Mouse (Mus musculus) C2C12 (cell line): ENCODE data around the gene Pram1. TPM values are rescaled to one million over a fixed set of nuclear protein-coding genes. Genes with fewer than 3 reads are reported as not detected.

Source experiments
- H3K27me3 ChIP-seq: one replicate; pipeline ENCODE4 v1.6.1; 2011; ENCODE audit not compliant: control insufficient read depth, insufficient read depth, insufficient read length
- H3K36me3 ChIP-seq: one replicate; pipeline ENCODE4 v1.6.1; 2011; ENCODE audit not compliant: control insufficient read depth, insufficient read depth
- H3K4me3 ChIP-seq: one replicate; pipeline ENCODE4 v1.5.1; 2011; ENCODE audit warnings: mild to moderate bottlenecking, control low read depth; ENCODE audit not compliant: poor library complexity, insufficient read depth, severe bottlenecking
- H3K79me2 ChIP-seq: one replicate; pipeline ENCODE4 v1.6.1; 2011; ENCODE audit not compliant: control insufficient read depth, insufficient read depth
- H3K79me3 ChIP-seq: one replicate; pipeline ENCODE4 v1.6.1; 2011; ENCODE audit warnings: low read depth, control low read depth
- H3ac ChIP-seq: one replicate; pipeline ENCODE3; 2011; ENCODE audit warnings: low read depth; ENCODE audit not compliant: control insufficient read depth, insufficient read length
- CEBPB ChIP-seq: IDR thresholded peaks from one replicate; pipeline ENCODE4 v1.6.1; 2011; ENCODE audit warnings: low read depth, mild to moderate bottlenecking, control low read depth, moderate library complexity
- CTCF ChIP-seq: IDR thresholded peaks from one replicate; pipeline ENCODE4 v1.5.1; 2011; ENCODE audit not compliant: control insufficient read depth, insufficient read depth, insufficient read length
- FOSL1 ChIP-seq: IDR thresholded peaks from one replicate; pipeline ENCODE4 v1.8.0; 2011; ENCODE audit warnings: mild to moderate bottlenecking, low read length; ENCODE audit not compliant: poor library complexity, insufficient read depth, severe bottlenecking
- MAX ChIP-seq: IDR thresholded peaks from one replicate; pipeline ENCODE4 v1.6.1; 2011; ENCODE audit warnings: mild to moderate bottlenecking, control low read depth
- MYOD1 ChIP-seq: IDR thresholded peaks from one replicate; pipeline ENCODE4 v1.6.1; 2011; ENCODE audit warnings: low read depth; ENCODE audit not compliant: control insufficient read depth, insufficient read length
- MYOG ChIP-seq: IDR thresholded peaks from one replicate; pipeline ENCODE4 v1.6.1; 2011; ENCODE audit not compliant: control insufficient read depth, insufficient read length; ENCODE audit errors: extremely low read depth
- USF1 ChIP-seq: IDR thresholded peaks from one replicate; pipeline ENCODE4 v1.6.1; 2011; ENCODE audit warnings: low read depth, mild to moderate bottlenecking, control low read depth, moderate library complexity
- polyA plus RNA-seq: library from polyadenylated mRNA; unstranded; fragments of >200 nt; fragmentation: generic; extraction: Trizol; gene quantifications from one replicate; pipeline ENCODE4 v1.2.1, GENCODE M21; 2012; ENCODE audit warnings: missing spikeins

Pram1 gene
- polyA plus RNA-seq, 1 experiment: not detected

GRCm38 (mm10) chr17:33645073-33645472 lies 7.2 kb downstream of the Pram1 start:
- no peak overlapping the region for H3ac ChIP-seq
- H3K36me3 ChIP-seq: peaks cover 80% of the 10 kb centered on the region
- no peak overlapping the region for H3K4me3 ChIP-seq
- no peaks in the 10 kb centered on the region for H3K27me3 ChIP-seq
- no peak for TF ChIP-seq CEBPB
- no peak for TF ChIP-seq MYOG
- no peak for TF ChIP-seq MYOD1
- TF ChIP-seq MAX: no peak
- no peak for TF ChIP-seq FOSL1
- no peak for TF ChIP-seq CTCF
- TF ChIP-seq USF1: no peak
- no peaks in the 10 kb centered on the region for H3K79me3 ChIP-seq
- no peaks in the 10 kb centered on the region for H3K79me2 ChIP-seq

GRCm38 (mm10) chr17:33649781-33650475 lies 12.1 kb downstream of the Pram1 start:
- peaks cover 95% of the 10 kb centered on the region for H3K36me3 ChIP-seq
- H3ac ChIP-seq: no peak overlapping the region
- H3K79me3 ChIP-seq: peaks cover 5% of the 10 kb centered on the region
- H3K79me2 ChIP-seq: peaks cover 30% of the 10 kb centered on the region
- H3K4me3 ChIP-seq: no peak overlapping the region
- no peaks in the 10 kb centered on the region for H3K27me3 ChIP-seq
- TF ChIP-seq MYOD1 (no peak), MYOG (no peak), CEBPB (no peak), FOSL1 (no peak), USF1 (no peak), MAX (no peak), CTCF (no peak)

- Histone ChIP-seq H3K36me3 (peaks cover 82% of the 10 kb centered on the region), H3K79me3 (peaks cover 67% of the 10 kb centered on the region), H3K4me3 (no peak overlapping the region), H3K27me3 (no peaks in the 10 kb centered on the region), H3K79me2 (peaks cover 93% of the 10 kb centered on the region), H3ac (no peak overlapping the region)
- TF ChIP-seq CTCF (no peak), USF1 (no peak), MYOG (no peak), FOSL1 (no peak), MYOD1 (no peak), CEBPB (no peak)
These were observed 29.0 kb downstream of the Pram1 start for GRCm38 (mm10) chr17:33666813-33667212.

DNA sequence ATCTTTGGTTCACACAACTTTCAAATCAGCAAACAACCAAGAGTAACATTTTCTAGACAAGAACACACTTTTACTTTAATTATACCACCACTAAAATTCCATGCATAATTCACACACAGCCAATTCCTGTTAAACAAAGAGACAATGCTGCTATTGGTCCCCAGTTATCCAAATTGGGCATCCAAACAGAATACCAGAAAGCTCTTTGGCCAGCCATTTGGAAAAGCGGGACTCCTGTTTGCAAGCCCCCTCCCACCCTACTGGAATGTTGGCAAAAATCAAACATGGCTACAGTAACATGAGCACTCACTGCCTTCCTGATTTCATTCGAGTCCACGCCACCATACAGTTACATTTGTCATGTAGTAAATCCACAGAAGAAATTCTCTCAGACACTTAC lies 31.8 kb downstream of the Pram1 start:
- TF ChIP-seq USF1 (no peak), MYOG (no peak), FOSL1 (no peak), MYOD1 (no peak), CEBPB (no peak), CTCF (no peak), MAX (no peak)
- H3K4me3 ChIP-seq: no peak overlapping the region
- H3K36me3 ChIP-seq: peaks cover 64% of the 10 kb centered on the region
- H3ac ChIP-seq: no peak overlapping the region
- peaks cover 100% of the 10 kb centered on the region for H3K79me2 ChIP-seq
- no peaks in the 10 kb centered on the region for H3K27me3 ChIP-seq
- H3K79me3 ChIP-seq: peaks cover 89% of the 10 kb centered on the region

DNA sequence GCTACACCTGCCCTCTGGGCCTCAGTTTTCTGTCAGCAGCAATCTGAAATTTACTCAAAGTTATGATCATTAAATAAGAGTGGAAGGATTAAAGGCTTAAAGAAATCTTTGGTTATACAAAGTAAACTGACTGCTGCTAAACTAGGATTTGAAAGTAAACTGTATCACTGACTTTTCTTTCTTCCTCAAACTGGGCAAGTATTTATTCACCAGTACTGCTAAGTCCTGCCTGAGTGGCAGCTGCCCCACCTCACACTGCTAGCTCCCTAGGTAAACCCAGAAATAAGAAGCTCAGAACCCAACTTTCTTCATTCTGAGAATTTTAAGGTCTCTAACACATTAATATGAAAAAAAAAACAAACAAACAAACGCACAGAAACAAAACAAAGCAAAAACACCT lies 36.0 kb downstream of the Pram1 start:
- Histone ChIP-seq H3K79me2 (peaks cover 100% of the 10 kb centered on the region), H3ac (no peak overlapping the region), H3K79me3 (peaks cover 99% of the 10 kb centered on the region), H3K27me3 (no peaks in the 10 kb centered on the region), H3K4me3 (no peak overlapping the region), H3K36me3 (peaks cover 60% of the 10 kb centered on the region)
- TF ChIP-seq CTCF (no peak), MAX (no peak), CEBPB (no peak), MYOD1 (no peak), MYOG (no peak), FOSL1 (no peak), USF1 (no peak)

- no peak overlapping the region for H3K4me3 ChIP-seq
- no peaks in the 10 kb centered on the region for H3K27me3 ChIP-seq
- no peak overlapping the region for H3ac ChIP-seq
- H3K79me3 ChIP-seq: peaks cover 99% of the 10 kb centered on the region
- TF ChIP-seq MAX (no peak), USF1 (no peak), MYOG (no peak), FOSL1 (no peak), CEBPB (no peak), MYOD1 (no peak), CTCF (no peak)
- H3K36me3 ChIP-seq: peaks cover 44% of the 10 kb centered on the region
- peaks cover 100% of the 10 kb centered on the region for H3K79me2 ChIP-seq
These were observed 37.6 kb downstream of the Pram1 start for GRCm38 (mm10) chr17:33675452-33675851.
